Mouse (Mus musculus) liver, adult 2 months (tissue): ENCODE measurements at regions not wholly inside any gene's neighbourhood (a gene's known extent, or its start where the extent isn't known, plus 50 kb on each side); places are given as distances from the start of the nearest gene placed in this dataset.

Experiments used
- DNase-seq: peaks from one replicate; pipeline ENCODE4 v3.0.0-alpha.2; 2011; ENCODE audit warnings: low read depth, low spot score; ENCODE audit errors: extremely low read depth
- H3K27ac ChIP-seq: fragments of 200-500 bp; replicated peaks from 2 replicates; pipeline ENCODE4 v1.5.1; 2012; ENCODE audit warnings: low read depth, mild to moderate bottlenecking, control low read depth, inconsistent platforms, low read length; ENCODE audit not compliant: insufficient read depth
- H3K27me3 ChIP-seq: fragments of 200-500 bp; 2 replicates; pipeline ENCODE4 v1.6.1; 2012; ENCODE audit warnings: mild to moderate bottlenecking, moderate library complexity, low read length, inconsistent platforms; ENCODE audit not compliant: control insufficient read depth, insufficient read depth
- H3K36me3 ChIP-seq: fragments of 200-500 bp; 2 replicates; pipeline ENCODE4 v1.6.1; 2012; ENCODE audit warnings: low read length, inconsistent platforms; ENCODE audit not compliant: control insufficient read depth, insufficient read depth
- H3K4me1 ChIP-seq: fragments of 200-500 bp; 2 replicates; pipeline ENCODE4 v1.6.1; 2011; ENCODE audit warnings: low read length; ENCODE audit not compliant: control insufficient read depth, insufficient read depth
- H3K4me3 ChIP-seq: fragments of 200-500 bp; 2 replicates; pipeline ENCODE4 v1.5.1; 2011; ENCODE audit warnings: low read depth, mild to moderate bottlenecking, control low read depth, low read length, moderate library complexity; ENCODE audit not compliant: insufficient read depth
- H3K79me2 ChIP-seq: fragments of 200-500 bp; 2 replicates; pipeline ENCODE4 v1.6.1; 2012; ENCODE audit warnings: inconsistent platforms, mild to moderate bottlenecking, low read length, moderate library complexity; ENCODE audit not compliant: control insufficient read depth, insufficient read depth
- H3K9ac ChIP-seq: fragments of 200-500 bp; 2 replicates; pipeline ENCODE4 v1.6.1; 2012; ENCODE audit warnings: low read depth, mild to moderate bottlenecking, control low read depth, inconsistent platforms, low read length
- CTCF ChIP-seq: fragments of 200-500 bp; IDR thresholded peaks from 2 replicates; pipeline ENCODE4 v1.5.1; 2011; ENCODE audit warnings: low read depth, low read length, control low read depth
- POLR2A ChIP-seq: fragments of 200-500 bp; IDR thresholded peaks from 2 replicates; pipeline ENCODE4 v1.6.1; 2011; ENCODE audit warnings: low read length, control low read depth; ENCODE audit not compliant: insufficient read depth; ENCODE audit errors: extremely low read depth
- WGBS: fragments of 180-500 bp; shearing (Covaris S2); methylation state at CpG from one replicate; pipeline ENCODE4 v1.1.7; 2018; 5-methylcytosine and 5-hydroxymethylcytosine counted together

- Histone ChIP-seq H3K79me2 (no peaks in the 10 kb centered on the region), H3K27me3 (no peaks in the 10 kb centered on the region), H3K36me3 (no peaks in the 10 kb centered on the region), H3K4me3 (no peak overlapping the region), H3K27ac (no peak overlapping the region), H3K4me1 (no peaks in the 10 kb centered on the region), H3K9ac (no peak overlapping the region)
- 2% methylated on average over 4 of the region's 4 CpGs for WGBS
- DNase-seq = peak; percentile 57
- no peak for TF ChIP-seq CTCF
Observed at GRCm38 (mm10) chr14:105779349-105779748, 117.3 kb downstream of the Spry2 start.

- no peak for DNase-seq
Observed at GRCm38 (mm10) chr14:105773674-105774073, 122.9 kb downstream of the Spry2 start.

DNA sequence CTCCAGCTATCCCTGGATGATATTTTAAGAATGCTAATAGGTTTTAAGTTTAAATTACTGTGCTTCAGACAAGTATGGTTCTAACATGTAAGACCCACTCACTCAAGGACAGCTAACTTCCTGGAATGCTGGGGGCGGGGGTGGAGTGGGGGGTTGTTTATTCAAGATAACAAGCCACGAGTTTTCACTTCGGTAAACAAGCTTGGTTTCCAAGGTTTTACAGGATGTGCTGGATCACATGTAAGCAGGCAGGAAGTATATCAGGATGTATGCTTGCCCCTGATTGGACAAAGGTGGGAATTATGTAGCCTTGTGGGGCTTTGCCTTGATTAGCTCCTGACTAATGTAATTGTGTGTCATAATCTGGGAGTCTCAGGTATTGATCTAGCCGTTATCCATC lies 129.5 kb downstream of the Spry2 start:
- no peak for DNase-seq
- Histone ChIP-seq H3K9ac (no peak overlapping the region), H3K4me3 (no peak overlapping the region), H3K36me3 (no peaks in the 10 kb centered on the region), H3K4me1 (no peaks in the 10 kb centered on the region), H3K27me3 (no peaks in the 10 kb centered on the region), H3K27ac (no peak overlapping the region), H3K79me2 (no peaks in the 10 kb centered on the region)
- TF ChIP-seq POLR2A (no peak), CTCF (no peak)
- 34% methylated on average over 4 of the region's 4 CpGs for WGBS

More at GRCm38 (mm10) chr14:105773674-105774073, 122.9 kb downstream of the Spry2 start:
- no peaks in the 10 kb centered on the region for H3K79me2 ChIP-seq
- no peak overlapping the region for H3K27ac ChIP-seq
- no peak overlapping the region for H3K4me3 ChIP-seq
- TF ChIP-seq CTCF = no peak
- no peak for TF ChIP-seq POLR2A
- H3K27me3 ChIP-seq = no peaks in the 10 kb centered on the region
- H3K4me1 ChIP-seq = no peaks in the 10 kb centered on the region
- 96% methylated on average over 12 of the region's 12 CpGs for WGBS
- no peaks in the 10 kb centered on the region for H3K36me3 ChIP-seq
- no peak overlapping the region for H3K9ac ChIP-seq

DNA sequence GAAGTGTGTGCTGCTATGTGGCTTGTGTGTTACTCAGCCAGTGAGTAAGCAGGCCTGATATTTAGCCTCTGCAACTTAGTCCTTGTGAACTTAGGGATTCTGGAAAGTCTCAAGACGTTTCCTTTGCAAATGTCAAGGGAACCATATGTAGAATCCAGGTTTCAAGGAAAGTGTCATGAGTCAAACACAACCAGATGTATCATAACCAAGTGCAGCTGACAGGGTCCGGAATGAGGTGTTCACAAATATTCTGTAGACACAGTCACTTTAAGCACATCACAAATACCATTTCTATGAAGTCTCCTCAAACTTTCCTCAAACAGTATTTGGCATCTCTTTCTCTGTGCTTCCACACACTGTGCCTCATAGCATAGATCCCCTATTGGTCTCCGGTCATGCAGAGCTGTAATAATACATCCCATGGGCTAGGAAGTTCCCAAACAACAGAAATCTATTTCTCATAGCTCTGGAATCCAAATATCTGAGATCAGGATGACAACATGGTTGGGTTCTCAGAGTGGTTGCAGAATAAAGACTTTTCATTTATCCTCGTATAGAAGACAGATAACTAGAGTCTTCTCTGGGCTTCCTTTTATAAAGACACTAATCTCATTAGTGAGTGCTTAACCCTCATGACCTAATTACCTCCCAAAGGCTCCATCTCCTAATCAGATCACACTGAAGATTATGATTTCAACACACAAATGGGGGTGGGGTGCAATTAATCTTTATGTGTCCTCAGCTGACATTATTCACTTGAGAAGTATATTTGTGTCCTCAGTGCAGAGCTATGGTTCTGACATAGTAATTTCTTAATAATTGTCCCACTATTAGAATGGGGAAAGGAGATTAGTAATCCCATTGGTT lies 143.9 kb downstream of the Spry2 start:
- 91% methylated on average over 4 of the region's 4 CpGs for WGBS
- TF ChIP-seq POLR2A (no peak), CTCF (no peak)
- DNase-seq = no peak
- Histone ChIP-seq H3K79me2 (no peaks in the 10 kb centered on the region), H3K27me3 (0 out of 2 replicates have a peak, but pooled peaks cover 3% of the 10 kb centered on the region), H3K4me1 (no peaks in the 10 kb centered on the region), H3K27ac (no peak overlapping the region), H3K4me3 (no peak overlapping the region), H3K36me3 (no peaks in the 10 kb centered on the region), H3K9ac (no peak overlapping the region)

DNA sequence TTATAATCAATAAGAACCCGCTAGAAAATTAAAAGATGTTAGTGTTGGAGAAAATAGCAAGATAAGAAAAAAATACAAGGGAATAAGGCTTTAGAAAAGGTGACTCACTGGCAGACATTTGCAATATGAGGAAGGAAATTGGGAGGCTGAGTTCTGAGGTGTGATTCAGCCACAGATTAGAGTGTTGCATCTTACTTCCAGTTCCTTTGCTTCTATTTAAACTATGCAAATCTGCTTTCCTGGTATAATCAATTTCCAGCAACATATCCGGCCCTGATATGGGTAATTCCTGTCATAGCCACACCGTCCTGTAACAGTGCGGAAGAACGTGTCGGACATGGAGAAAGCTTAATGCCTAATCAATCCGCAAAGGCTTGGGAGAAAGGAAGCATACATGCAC lies 144.9 kb downstream of the Spry2 start:
- Histone ChIP-seq H3K79me2 (no peaks in the 10 kb centered on the region), H3K9ac (no peak overlapping the region), H3K27me3 (0 out of 2 replicates have a peak, but pooled peaks cover 3% of the 10 kb centered on the region), H3K27ac (no peak overlapping the region), H3K4me1 (no peaks in the 10 kb centered on the region), H3K4me3 (no peak overlapping the region), H3K36me3 (no peaks in the 10 kb centered on the region)
- TF ChIP-seq POLR2A (no peak), CTCF (no peak)
- WGBS = 81% methylated on average over 7 of the region's 7 CpGs
- no peak for DNase-seq

GRCm38 (mm10) chr14:105744578-105744977 lies 152.0 kb downstream of the Spry2 start:
- no peaks in the 10 kb centered on the region for H3K79me2 ChIP-seq

More at GRCm38 (mm10) chr14:105744578-105744977, 152.0 kb downstream of the Spry2 start:
- H3K4me3 ChIP-seq = no peak overlapping the region
- no peak for DNase-seq
- H3K27me3 ChIP-seq = peaks cover 9% of the 10 kb centered on the region
- H3K4me1 ChIP-seq = peaks cover 1% of the 10 kb centered on the region; the same call in 1 of the 2 replicates
- no peaks in the 10 kb centered on the region for H3K36me3 ChIP-seq
- H3K27ac ChIP-seq = no peak overlapping the region
- WGBS = 62% methylated on average over 2 of the region's 2 CpGs
- no peak for TF ChIP-seq CTCF
- no peak for TF ChIP-seq POLR2A
- H3K9ac ChIP-seq = no peak overlapping the region
